Comparison of ENCODE assay signal across 35 mouse cellular contexts in genomic region chr19:34119102-34119501, GRCm38 (mm10). TPM values are rescaled to one million over a fixed set of nuclear protein-coding genes. Genes with fewer than 3 reads are reported as not detected.
A peak's percentile ranks its signal among the peaks of the same experiment; 100 is the strongest.
DNase-seq lines count a peak whose midpoint lies in the region; ATAC-seq and TF ChIP-seq lines count a peak whose summit lies in the region.
"Had no signal": no experiment of that assay in that cellular context is flagged by ENCODE, and none has a peak within 500 bp of the region (broad histone marks: within the 10 kb centered on the region; RNA-seq: fewer than 3 reads in every experiment).

No protein-coding gene starts in this region.

- no peaks in the 10 kb centered on the region for H3K4me1 ChIP-seq in embryonic fibroblast, embryonic 13.5 days (ENCODE audit: control insufficient read depth, insufficient read depth, low read length)
- H3K4me1 ChIP-seq: embryonic facial prominence, embryonic 15.5 days; heart, embryonic 12.5 days; hindbrain, embryonic 10.5 days; hindbrain, embryonic 13.5 days had no signal

- no peaks in the 10 kb centered on the region for H3K79me3 ChIP-seq in C2C12 (ENCODE audit: low read depth)

- no peaks in the 10 kb centered on the region for H3K79me2 ChIP-seq in C2C12 (ENCODE audit: control insufficient read depth, insufficient read depth)
- no peaks in the 10 kb centered on the region for H3K79me2 ChIP-seq in myocyte (ENCODE audit: control insufficient read depth, insufficient read depth)

- peak overlapping the region; percentile 98 for H3K27ac ChIP-seq in embryonic fibroblast, embryonic 13.5 days (ENCODE audit: insufficient read depth, low read length)
- H3K27ac ChIP-seq: gastrocnemius, adult 2 months; heart, embryonic 15.5 days; hindbrain, embryonic 10.5 days; hindbrain, embryonic 13.5 days had no signal

- H3K36me3 ChIP-seq in C2C12 (ENCODE audit: control insufficient read depth, insufficient read depth) (no peaks in the 10 kb centered on the region), myocyte (ENCODE audit: control insufficient read depth, insufficient read depth) (no peaks in the 10 kb centered on the region)
- H3K36me3 ChIP-seq: embryonic facial prominence, embryonic 15.5 days; heart, embryonic 12.5 days; heart, embryonic 15.5 days; hindbrain, embryonic 10.5 days; hindbrain, embryonic 13.5 days had no signal

- TF ChIP-seq POLR2A in embryonic fibroblast, embryonic 13.5 days (IDR thresholded peaks at IDR 0.05; ENCODE audit: low read depth, low read length): no peak
- TF ChIP-seq POLR2A in myocyte (IDR thresholded peaks at IDR 0.05; ENCODE audit: insufficient read length, low read depth): no peak

- H3K27me3 ChIP-seq in C2C12 (ENCODE audit: control insufficient read depth, insufficient read depth, insufficient read length): no peaks in the 10 kb centered on the region
- no peaks in the 10 kb centered on the region for H3K27me3 ChIP-seq in myocyte (ENCODE audit: control insufficient read depth, insufficient read depth, insufficient read length)
- H3K27me3 ChIP-seq: embryonic facial prominence, embryonic 15.5 days; heart, embryonic 12.5 days; heart, embryonic 15.5 days; hindbrain, embryonic 13.5 days had no signal

- DNase-seq in urinary bladder, postnatal 14 days (ENCODE audit: low spot score): peak; percentile 56
- DNase-seq in urinary bladder, adult 2 months (ENCODE audit: low spot score): no peak
- DNase-seq in adrenal gland, postnatal 25 days: no peak
- no peak for DNase-seq in layer of hippocampus, postnatal 25 days (ENCODE audit: extremely low spot score in 1 of 2, low spot score in 1 of 2)
- DNase-seq: adrenal gland, postnatal 10 days; cerebellum, adult 11 months; cerebellum, adult 2 months; cerebellum, adult 9-11 months; cerebellum, postnatal 36 days; embryo, embryonic 11 days; forebrain, postnatal 0 days; gastrocnemius, adult 2 months; gastrocnemius, postnatal 14 days; heart, adult 18-20 months; heart, postnatal 10 days; heart, postnatal 36 days had no signal

- H3K4me3 ChIP-seq in C2C12 (ENCODE audit: insufficient read depth, poor library complexity, severe bottlenecking) (no peak overlapping the region), myocyte (no peak overlapping the region)
- H3K4me3 ChIP-seq in embryonic fibroblast, embryonic 13.5 days (ENCODE audit: insufficient read depth, low read length): no peak overlapping the region
- H3K4me3 ChIP-seq: embryonic facial prominence, embryonic 15.5 days; gastrocnemius, adult 2 months; heart, embryonic 12.5 days; heart, embryonic 15.5 days; hindbrain, embryonic 10.5 days; hindbrain, embryonic 13.5 days had no signal

- peak overlapping the region; percentile 65 for H3K4me2 ChIP-seq in myocyte (ENCODE audit: low read depth)
- H3K4me2 ChIP-seq: embryonic facial prominence, embryonic 15.5 days; heart, embryonic 12.5 days; heart, embryonic 15.5 days; hindbrain, embryonic 13.5 days had no signal

- H3ac ChIP-seq in C2C12 (ENCODE audit: control insufficient read depth, insufficient read length, low read depth) (no peak overlapping the region), myocyte (ENCODE audit: control insufficient read depth, insufficient read length) (no peak overlapping the region)

- no peak for TF ChIP-seq CTCF in C2C12 (IDR thresholded peaks at IDR 0.05; ENCODE audit: control insufficient read depth, insufficient read depth, insufficient read length)
- TF ChIP-seq CTCF in embryonic fibroblast, embryonic 13.5 days (IDR thresholded peaks at IDR 0.05; ENCODE audit: borderline replicate concordance, insufficient read depth, low read length): no peak

- ATAC-seq in erythroblast, adult 5-6 weeks (replicated peaks; ENCODE audit: low FRiP score, poor library complexity, severe bottlenecking): no peak
- ATAC-seq: forebrain, embryonic 14.5 days; forebrain, postnatal 0 days; hindbrain, embryonic 16.5 days had no signal

TF ChIP-seq in C2C12, 6 proteins besides CTCF, POLR2A, EP300 and RAD21:
- no peak for TF ChIP-seq MAX (IDR thresholded peaks at IDR 0.05)
- TF ChIP-seq MYOD1 (IDR thresholded peaks at IDR 0.05; ENCODE audit: control insufficient read depth, insufficient read length, low read depth): peak; percentile 40
- no peak for TF ChIP-seq FOSL1 (IDR thresholded peaks at IDR 0.05; ENCODE audit: insufficient read depth, low read length, poor library complexity, severe bottlenecking)

TF ChIP-seq in myocyte, 11 proteins besides CTCF, POLR2A, EP300 and RAD21:
- no peak for TF ChIP-seq TCF12 (IDR thresholded peaks at IDR 0.05; ENCODE audit: insufficient read depth, poor library complexity, severe bottlenecking)

RNA-seq across cellular contexts. Expression of gene Lipm, which starts 18.4 kb away (rescaled TPM):
- polyA plus RNA-seq in urinary bladder, adult 2 months (2012; rRNA removed): 0.01 and 0.06 TPM in 2 replicates
- polyA plus RNA-seq in C2C12 (2012; fragmentation: generic; extraction: Trizol) (not detected), myocyte (2012; fragmentation: generic; extraction: Trizol) (not detected)
- polyA plus RNA-seq in embryonic fibroblast, embryonic 13.5 days (2011; ENCODE audit: insufficient read length, low read depth, missing spikeins): 0.25 TPM in 1 of 2 replicates, not detected in the other
- total RNA-seq in adrenal gland, postnatal 25 days (2021): not detected in 2 replicates
- total RNA-seq in layer of hippocampus, postnatal 25 days (2021): under 1 TPM; 0.12 to 0.21 TPM
- total RNA-seq in erythroblast, adult 5-6 weeks (2015; ENCODE audit: low replicate concordance): not detected in 2 replicates
- total RNA-seq in erythroblast, adult 5-6 weeks (2017; ENCODE audit: low replicate concordance): not detected in 2 replicates
- total RNA-seq: adrenal gland, adult 18-20 months; adrenal gland, postnatal 10 days; forebrain, postnatal 0 days; gastrocnemius, adult 2 months; gastrocnemius, postnatal 14 days; gastrocnemius, postnatal 4 days; heart, adult 18-20 months; heart, postnatal 10 days; heart, postnatal 36 days had no signal
- polyA plus RNA-seq: cerebellum, adult 2 months; forebrain, embryonic 11.5 days; forebrain, embryonic 14.5 days; forebrain, postnatal 0 days; frontal cortex, adult 2 months; heart, embryonic 12.5 days; hindbrain, embryonic 10.5 days; hindbrain, embryonic 13.5 days; hindbrain, embryonic 16.5 days had no signal

RNA-seq across cellular contexts. Expression of gene Ankrd22, which starts 46.8 kb away (rescaled TPM):
- 22.2 and 24.8 TPM in 2 replicates for polyA plus RNA-seq in urinary bladder, adult 2 months (2012; rRNA removed)
- polyA plus RNA-seq in C2C12 (2012; fragmentation: generic; extraction: Trizol) (not detected), myocyte (2012; fragmentation: generic; extraction: Trizol) (0.06 TPM)
- not detected in 2 replicates for polyA plus RNA-seq in embryonic fibroblast, embryonic 13.5 days (2011; ENCODE audit: insufficient read length, low read depth, missing spikeins)
- total RNA-seq in adrenal gland, postnatal 25 days (2021): not detected in 2 replicates
- under 1 TPM; 0.26 to 0.27 TPM for total RNA-seq in layer of hippocampus, postnatal 25 days (2021)
- total RNA-seq in erythroblast, adult 5-6 weeks (2015; ENCODE audit: low replicate concordance): 4.0 and 17.5 TPM in 2 replicates
- 4.6 and 8.0 TPM in 2 replicates for total RNA-seq in erythroblast, adult 5-6 weeks (2017; ENCODE audit: low replicate concordance)
- total RNA-seq: adrenal gland, adult 18-20 months; forebrain, postnatal 0 days; gastrocnemius, adult 2 months; gastrocnemius, postnatal 14 days; gastrocnemius, postnatal 4 days; heart, adult 18-20 months; heart, postnatal 10 days; heart, postnatal 36 days had no signal
- polyA plus RNA-seq: forebrain, embryonic 11.5 days; forebrain, embryonic 14.5 days; forebrain, postnatal 0 days; frontal cortex, adult 2 months; heart, embryonic 12.5 days; hindbrain, embryonic 10.5 days; hindbrain, embryonic 13.5 days; hindbrain, embryonic 16.5 days had no signal

RNA-seq across cellular contexts. Expression of gene Lipn, which starts 51.9 kb away (rescaled TPM):
- not detected in 2 replicates for polyA plus RNA-seq in urinary bladder, adult 2 months (2012; rRNA removed)
- polyA plus RNA-seq in C2C12 (2012; fragmentation: generic; extraction: Trizol): 0.06 TPM
- polyA plus RNA-seq in embryonic fibroblast, embryonic 13.5 days (2011; ENCODE audit: insufficient read length, low read depth, missing spikeins): not detected in 2 replicates
- polyA plus RNA-seq in myocyte (2012; fragmentation: generic; extraction: Trizol): not detected
- total RNA-seq in adrenal gland, postnatal 25 days (2021): 0.88 TPM in 1 of 2 replicates, not detected in the other
- not detected for total RNA-seq in layer of hippocampus, postnatal 25 days (2021)
- total RNA-seq in erythroblast, adult 5-6 weeks (2015; ENCODE audit: low replicate concordance): not detected in 2 replicates
- total RNA-seq in erythroblast, adult 5-6 weeks (2017; ENCODE audit: low replicate concordance): not detected in 2 replicates
- total RNA-seq: adrenal gland, adult 18-20 months; adrenal gland, postnatal 10 days; adrenal gland, postnatal 4 days; ES-E14; forebrain, postnatal 0 days; gastrocnemius, adult 2 months; gastrocnemius, postnatal 14 days; gastrocnemius, postnatal 4 days; heart, adult 18-20 months; heart, postnatal 10 days; heart, postnatal 36 days had no signal
- polyA plus RNA-seq: cerebellum, adult 2 months; cortical plate, adult 2 months; embryonic facial prominence, embryonic 11.5 days; forebrain, embryonic 11.5 days; forebrain, embryonic 14.5 days; forebrain, postnatal 0 days; frontal cortex, adult 2 months; heart, embryonic 12.5 days; heart, embryonic 15.5 days; hindbrain, embryonic 10.5 days; hindbrain, embryonic 13.5 days; hindbrain, embryonic 16.5 days had no signal

Comparison
In these comparisons a context has a peak if more than half of its experiments do, and no peak if none do; other contexts are left out.
1. RNA of gene Ankrd22, which starts 46.8 kb away (polyA plus RNA-seq): 22.2 to 24.8 TPM in urinary bladder, adult 2 months; 0.06 TPM in myocyte (single experiment), not detected in C2C12 (single experiment) and not detected in embryonic fibroblast, embryonic 13.5 days; every median in the first group is over 10 times any median in the second.